Mouse (Mus musculus): ENCODE measurements at regions not wholly inside any gene's neighbourhood (a gene's known extent, or its start where the extent isn't known, plus 50 kb on each side); places are given as distances from the start of the nearest gene placed in this dataset.

DNA sequence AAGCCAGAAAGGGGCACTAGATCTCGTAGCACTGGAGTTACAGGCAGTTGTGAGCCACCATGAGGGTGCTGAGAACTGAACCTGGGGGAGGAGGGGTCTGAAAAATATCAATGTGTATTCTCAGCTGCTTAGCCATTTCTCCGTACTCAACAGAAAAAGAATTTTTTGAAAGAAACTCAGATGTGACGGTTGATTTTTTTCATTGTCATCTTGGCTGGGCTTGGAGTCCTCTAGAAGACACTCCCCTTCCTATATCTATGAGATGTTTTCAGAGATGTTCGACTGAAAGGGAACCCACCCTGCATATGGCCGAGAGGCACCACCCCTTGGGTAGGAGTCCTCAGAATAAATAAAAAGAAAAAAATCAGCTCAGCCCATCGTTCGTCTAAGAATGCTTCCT, 110.1 kb downstream of the Tomm20 start:
- ATAC-seq (replicated peaks; ENCODE audit: low read depth, poor library complexity, severe bottlenecking) = no peak

DNA sequence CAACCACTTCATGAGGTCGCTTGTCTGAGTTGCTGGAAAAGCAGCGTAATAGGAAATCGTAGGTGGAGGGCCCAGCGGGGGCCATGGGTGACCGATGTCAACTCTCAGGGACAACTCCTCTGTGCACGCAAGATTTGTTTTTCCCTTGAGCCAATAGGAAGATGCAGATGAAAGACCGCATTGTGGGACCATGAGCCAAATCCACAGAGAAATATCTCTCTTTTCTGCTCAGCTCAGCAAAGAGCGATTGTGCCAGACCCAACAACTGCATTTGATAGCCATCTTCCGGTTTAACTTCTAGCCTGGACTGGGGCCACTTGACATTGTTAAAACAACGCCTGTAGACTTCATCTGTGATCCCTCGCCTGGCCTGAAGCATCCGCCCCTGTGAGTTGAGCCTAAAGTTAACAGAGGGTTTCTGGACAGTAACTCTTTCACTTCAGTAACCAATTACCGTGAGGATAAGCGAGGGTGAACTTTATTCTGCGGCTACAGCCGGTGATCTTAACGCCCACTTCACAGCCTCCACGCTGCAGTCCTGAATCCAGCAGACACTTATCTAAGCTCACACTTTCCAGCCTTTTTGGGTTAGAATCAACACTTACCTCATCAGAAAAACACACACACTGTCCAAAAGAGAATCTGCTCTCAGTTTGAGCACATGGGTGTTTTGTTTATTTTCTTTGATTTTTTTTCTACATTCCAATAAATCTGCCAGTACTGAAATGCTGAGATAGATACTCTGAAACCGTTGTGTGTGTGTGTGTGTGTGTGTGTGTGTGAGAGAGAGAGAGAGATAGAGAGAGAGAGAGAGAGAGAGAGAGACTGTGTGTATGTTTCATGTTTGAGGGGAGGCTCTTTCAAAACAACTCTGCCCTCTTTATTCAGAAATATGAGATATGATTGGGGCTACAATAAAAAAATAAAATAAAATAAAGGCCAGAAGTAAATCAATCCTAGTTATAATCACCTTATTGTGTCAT, 111.9 kb downstream of the Tomm20 start:
- peak; percentile 17 for ATAC-seq (replicated peaks; ENCODE audit: low read depth, poor library complexity, severe bottlenecking)

DNA sequence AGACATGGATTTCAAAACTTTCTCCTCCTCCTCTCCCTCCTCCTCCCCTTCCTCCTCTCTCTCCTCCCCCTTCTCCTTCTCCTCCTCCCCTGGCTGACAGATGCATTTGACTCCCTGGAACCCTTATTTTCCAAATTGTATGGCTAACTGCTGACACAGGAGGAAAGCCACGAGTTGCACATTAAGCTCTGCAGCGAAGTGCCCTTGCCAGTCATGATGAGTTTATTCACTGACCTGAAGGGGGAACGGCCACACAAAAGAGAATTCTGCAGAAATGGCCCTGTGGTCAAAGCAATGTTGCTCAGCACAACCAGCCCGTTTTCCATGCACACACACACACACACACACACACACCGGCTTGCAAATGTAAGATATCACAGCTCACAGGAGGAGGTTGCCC, 112.6 kb downstream of the Tomm20 start:
- ATAC-seq (replicated peaks; ENCODE audit: low read depth, poor library complexity, severe bottlenecking) = peak; percentile 9

DNA sequence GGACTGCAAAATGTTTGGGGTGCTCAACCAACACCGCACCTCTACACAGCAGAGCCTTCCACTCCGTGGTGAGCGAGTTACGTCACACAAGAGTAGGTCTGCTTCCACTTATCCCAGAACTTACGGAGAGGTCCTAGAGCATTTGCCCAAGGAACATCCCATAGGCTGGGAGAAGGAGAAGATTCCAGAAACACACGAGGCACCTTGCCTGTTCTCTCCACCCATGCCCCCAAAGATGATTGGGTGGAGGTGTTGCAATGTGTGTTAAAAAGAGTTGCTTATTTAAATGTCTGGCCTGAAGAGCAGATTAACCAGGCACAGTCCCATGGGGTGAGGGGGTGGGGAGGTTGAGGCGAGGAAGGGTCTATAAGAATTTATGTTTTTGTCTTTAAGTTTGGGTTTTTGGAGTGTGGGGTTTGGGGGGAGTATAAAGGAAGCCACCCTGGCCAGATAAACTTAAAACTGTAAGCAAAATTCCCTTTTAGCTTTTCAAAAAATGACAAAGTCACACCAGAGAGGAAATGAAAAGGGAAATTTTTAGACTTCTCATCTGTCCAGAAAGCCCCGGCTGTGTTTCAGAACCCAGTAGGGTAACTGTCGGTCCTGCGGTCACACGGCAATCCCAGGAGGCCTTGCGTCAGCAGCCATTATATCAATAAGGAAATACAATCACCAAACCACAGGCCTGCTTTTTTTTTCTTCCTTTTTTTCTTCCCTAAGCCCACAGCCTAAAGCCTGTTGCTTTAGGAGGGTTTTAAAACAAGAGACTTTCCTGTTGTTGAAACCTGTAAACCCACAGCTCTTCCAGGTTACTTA, 113.3 kb downstream of the Tomm20 start:
- peak; percentile 71 for ATAC-seq (replicated peaks; ENCODE audit: low read depth, poor library complexity, severe bottlenecking)

DNA sequence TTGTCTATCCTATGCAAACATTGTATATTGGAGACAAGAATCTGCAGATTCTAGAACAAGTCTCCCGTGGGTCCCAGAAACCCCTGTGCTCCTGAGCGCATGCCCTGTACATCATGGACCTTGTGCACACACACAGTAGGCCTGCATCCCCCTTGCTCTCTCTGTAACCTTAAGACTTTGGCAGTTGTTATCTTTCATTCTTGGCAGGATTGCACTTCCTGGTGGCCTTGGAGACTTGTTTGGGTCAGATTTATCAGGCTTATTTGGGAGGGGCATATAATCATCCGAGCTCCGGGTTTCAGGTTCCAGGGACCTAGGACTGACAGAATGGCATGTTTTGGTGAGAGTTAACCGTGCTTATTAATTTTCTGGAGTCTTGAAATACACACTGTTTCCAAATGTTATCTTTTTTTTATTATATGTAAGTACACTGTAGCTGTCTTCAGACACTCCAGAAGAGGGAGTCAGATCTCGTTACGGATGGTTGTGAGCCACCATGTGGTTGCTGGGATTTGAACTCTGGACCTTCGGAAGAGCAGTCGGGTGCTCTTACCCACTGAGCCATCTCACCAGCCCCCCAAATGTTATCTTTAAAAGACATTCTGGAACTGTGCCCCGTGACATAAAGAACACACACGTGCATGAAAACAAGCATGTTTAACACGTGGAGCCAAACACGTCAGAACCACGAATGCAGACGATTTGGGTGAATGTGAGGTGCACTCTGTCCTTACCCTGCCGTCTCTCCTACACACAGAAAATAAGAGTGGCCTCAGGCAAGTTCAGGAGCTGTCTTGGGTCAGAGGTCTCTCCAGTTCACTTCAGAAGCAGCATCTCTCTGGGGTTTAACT, 114.1 kb downstream of the Tomm20 start:
- ATAC-seq (replicated peaks; ENCODE audit: low read depth, poor library complexity, severe bottlenecking) = no peak

DNA sequence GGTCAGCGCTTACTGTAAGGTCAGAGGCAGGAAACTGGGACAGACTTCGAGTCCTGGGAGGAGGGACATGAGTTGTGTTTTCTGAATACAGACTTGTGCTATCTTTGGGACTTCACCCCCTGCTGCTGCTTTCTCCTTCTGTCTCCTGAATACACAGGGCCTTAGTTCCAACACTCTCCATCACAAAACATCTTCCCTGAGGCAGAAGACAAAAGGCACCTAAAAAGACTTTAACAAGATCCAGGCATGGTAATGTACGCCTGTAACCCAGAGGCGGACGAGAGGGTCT, 115.5 kb downstream of the Tomm20 start:
- no peak for ATAC-seq (replicated peaks; ENCODE audit: low read depth, poor library complexity, severe bottlenecking)

DNA sequence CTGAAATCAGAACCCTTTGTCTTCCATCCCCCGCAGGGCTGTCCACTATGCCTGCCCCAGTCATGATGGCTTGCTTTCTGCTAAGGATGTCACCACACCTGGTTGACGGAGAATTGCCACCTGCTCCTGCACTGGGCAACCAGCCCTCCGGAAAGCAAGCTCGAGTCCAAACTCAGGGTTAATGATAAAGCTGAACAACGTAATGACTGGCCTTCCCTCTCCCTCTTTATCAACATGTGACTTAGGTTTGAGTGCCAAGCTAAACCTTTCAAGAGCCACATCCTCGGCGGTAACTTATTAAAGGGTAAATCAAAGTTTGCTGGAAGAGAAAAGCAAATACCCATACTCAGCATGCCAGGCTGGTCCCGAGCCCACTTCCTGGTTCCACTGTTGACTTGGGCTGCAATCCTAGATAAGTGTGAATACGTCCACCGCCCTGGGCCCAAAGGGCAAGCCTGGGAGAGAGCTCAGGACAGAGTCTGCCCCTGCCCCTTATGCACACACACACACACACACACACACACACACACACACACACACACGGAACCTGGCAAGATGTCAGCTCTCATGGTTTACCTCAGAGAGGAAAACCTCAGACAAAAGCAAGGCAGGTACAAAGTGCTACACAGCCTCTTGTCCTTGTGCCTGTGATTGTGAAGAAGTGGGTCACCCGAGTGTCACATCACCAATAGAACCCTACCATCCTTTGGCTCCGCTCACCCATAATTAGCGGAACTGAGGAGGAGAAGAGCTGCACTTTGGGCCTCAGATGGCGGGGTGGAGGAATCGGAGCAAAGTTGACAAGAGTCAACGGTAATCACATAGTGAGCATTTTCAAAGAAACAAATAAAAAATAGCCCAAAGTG, 116.0 kb downstream of the Tomm20 start:
- no peak for ATAC-seq (replicated peaks; ENCODE audit: low read depth, poor library complexity, severe bottlenecking)

DNA sequence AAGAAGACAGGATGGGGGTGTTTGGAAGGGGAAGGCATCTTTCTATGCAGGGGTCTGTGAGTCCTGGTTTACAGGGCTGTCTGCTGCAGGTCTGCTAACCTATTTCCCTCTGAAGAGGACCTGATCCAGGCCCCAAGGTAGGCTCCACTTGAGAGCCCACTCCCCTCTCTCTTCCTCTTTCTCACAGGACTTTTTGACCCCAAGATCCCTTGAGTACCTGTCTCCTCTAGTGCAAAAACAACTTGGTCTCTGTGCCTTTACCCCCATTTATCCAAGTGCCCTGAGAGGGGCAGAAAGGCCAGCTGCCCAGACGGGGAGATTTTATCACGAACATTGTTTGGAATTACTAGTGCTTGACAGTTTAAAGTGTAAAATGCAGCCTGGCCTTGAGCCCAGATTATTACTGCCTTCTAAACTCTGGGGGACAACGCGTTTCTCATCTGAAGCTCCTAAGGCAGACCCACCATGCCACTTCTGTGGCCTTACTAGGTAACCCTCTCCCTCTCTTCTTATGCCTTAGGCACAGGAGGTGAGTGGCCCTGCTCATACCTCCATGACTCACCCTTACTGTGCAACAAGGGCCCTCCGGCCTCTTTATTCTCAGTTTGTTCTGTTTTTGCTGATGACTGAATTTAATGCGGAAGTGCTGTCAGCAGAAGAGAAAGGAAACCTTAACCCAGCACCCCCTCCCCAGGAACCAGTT, 117.8 kb downstream of the Tomm20 start:
- no peak for ATAC-seq (replicated peaks; ENCODE audit: low read depth, poor library complexity, severe bottlenecking)

DNA sequence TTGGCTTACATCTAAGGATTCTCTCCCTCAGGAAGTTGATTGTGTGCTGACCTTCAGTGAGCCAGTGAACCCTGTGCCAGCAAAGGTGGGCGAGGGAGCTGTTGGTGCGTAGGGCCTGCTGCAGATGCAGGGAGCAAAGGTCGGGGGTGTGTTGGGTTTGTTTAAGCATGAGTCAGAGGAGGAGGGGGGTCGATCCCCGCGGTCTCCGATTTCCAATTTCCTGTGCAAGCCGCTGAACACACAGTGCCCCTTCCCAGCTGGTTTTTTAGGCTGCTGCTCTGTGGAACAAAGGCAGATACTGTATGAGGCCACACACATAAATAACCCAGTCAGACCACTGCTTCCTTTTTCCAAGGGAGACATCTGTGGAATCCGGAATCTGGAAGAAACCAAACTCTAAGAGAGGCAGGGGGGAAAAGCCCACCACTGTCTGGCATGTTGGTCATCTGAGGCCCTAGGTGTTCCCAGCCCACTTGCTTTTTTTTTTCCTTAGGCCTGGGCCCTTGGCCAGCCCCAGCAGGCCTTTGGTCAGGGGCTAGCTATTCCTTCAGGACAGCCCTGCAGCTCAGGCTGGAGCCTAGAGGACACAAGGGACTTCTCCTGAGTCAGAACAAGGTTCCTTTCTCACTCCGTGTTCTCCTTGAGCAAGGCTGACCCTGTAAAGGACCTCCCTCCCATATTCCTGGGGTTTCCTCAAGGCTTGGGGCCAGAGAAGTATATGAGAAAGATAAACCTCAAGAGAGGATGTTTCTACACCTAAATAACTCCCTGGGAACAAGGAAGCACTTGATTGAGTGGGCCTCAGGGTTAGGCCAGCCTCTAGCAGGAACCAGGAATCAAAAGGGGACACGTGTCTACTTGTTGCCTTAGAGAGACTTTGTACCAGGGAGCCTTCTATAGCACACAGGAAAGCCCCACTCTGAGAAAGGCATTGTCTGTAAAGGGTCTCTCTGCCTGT, 119.0 kb downstream of the Tomm20 start:
- peak; percentile 69 for ATAC-seq (replicated peaks; ENCODE audit: low read depth, poor library complexity, severe bottlenecking)

DNA sequence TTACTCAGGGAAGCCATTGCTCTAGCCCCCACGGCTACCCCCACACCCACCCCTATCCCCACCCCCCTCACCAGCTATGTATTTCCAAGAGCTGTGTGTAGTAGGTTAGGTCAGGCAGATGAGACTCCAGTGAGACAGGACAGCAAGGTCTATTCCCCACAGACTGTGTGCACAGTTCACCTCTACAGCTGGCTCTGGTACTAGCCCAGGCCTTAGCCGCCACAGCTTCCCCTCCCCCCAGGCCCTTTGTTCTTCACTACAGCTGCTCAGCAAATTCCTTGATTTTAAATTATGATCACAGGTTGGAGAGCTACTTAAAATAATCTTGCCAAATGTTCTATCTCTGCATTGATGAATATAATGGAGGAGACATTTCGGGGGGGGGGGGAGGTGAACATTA, 119.8 kb downstream of the Tomm20 start:
- no peak for ATAC-seq (replicated peaks; ENCODE audit: low read depth, poor library complexity, severe bottlenecking)

DNA sequence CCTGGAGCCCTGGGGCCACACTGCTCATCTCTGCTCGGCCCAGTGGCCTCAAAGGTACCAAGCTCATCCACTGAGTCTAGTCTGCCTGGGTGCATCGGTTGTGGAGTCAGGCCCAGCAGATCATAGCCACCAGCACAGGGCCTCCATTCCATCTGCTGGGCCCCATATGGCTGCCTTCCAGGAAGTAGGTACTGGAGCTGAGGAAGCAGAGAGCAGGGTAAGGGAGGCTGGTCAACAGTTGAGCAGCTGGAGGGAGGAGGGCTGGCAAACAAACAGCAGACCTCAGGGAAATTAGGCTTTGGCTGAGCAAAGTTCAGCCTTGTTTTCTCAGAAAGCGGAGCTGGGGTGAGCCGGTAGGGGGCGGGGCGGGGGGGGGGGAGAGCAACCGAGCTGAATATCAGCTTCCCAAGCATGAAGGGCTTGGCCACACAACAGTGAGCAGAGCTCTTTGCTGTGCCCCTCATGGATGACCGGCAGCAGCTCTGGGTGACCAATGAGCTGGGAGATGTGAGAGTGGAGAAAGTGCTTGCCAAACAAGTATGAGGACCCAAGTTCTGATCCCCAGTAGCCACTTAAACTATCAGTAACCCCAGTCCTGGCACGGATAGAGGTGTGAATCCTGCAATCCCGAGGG, 121.0 kb downstream of the Tomm20 start:
- 0 out of 2 replicates have a peak, but pooled peaks have one; percentile 3 for ATAC-seq (replicated peaks; ENCODE audit: low read depth, poor library complexity, severe bottlenecking)

DNA sequence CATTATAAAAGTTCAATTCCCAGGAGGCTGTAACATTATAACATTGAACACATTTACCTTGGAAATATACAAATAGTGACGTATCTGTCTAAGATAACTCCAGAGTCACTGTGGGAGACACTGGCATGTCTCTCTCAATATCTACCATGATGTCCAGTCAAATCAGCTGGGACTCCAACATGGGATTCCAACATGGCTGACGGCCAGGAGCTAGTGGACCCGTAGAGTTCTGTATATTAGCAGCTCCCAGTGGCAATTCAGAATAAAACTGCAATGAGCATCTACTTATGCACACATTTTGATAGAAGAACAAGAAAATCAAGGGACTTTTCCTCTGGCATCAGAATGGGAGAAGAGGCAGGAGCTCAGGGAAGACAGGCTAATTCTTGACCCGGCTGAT, 123.4 kb downstream of the Tomm20 start:
- no peak for ATAC-seq (replicated peaks; ENCODE audit: low read depth, poor library complexity, severe bottlenecking)

DNA sequence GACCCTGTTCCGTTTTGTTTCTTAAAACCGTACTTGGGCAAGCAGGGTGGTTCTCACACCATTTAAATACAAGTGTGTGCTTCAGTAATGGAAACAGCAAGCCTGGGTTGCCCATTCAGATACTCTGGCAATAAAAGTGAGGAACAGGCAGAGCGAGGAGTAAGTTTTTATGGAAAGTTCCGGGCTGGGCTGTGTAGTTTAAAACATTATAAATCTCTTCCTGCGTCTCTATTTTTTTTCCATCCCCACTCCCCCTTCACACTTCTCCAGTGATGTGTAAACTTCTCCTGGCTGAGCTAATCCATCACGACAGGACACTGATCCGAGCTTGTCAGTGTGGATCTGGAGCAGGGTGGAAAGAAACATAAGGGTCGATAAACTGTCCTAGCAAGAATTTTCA, 124.4 kb downstream of the Tomm20 start:
- ATAC-seq (replicated peaks; ENCODE audit: low read depth, poor library complexity, severe bottlenecking) = no peak

DNA sequence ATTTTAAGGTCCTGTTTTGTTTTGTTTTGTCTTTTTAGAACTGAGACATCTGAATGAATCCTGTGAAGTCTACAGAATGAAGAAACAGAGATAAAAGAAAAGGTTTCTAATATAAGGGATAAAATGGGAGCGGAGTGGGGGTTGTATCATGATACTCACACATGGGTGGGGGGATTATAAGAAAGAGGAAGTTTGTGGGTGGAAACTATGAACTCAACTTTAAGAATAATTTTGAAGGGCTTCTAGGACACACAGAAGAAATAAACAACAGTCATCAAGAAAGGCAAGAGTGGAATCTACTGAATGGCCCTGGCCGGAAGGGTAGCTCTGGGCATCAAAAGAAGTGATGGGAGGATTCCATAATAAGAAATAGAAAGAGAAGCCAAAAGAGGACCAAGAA, 125.1 kb downstream of the Tomm20 start:
- peak; percentile 20; the same call in 1 of the 2 replicates for ATAC-seq (replicated peaks; ENCODE audit: low read depth, poor library complexity, severe bottlenecking)

DNA sequence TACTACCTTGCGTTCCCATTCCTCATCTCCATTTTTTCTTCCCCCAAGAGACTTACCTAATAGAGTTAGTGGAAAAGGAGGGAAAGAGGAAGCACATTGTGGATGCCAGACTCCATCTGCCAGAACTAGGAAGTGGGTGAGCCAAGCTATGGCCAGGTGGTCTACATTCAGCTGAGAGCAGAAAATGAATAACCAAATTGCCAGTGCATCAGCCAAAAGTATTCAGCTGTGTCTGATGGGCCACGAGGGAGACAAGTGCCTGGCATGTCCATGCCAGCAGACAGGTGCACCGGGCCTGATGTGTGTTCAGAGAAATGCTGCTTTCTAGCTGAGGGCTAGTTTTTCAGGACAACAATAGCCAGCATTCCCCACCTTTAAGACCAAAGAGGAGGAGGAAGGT, 126.4 kb downstream of the Tomm20 start:
- ATAC-seq (replicated peaks; ENCODE audit: low read depth, poor library complexity, severe bottlenecking) = 0 out of 2 replicates have a peak, but pooled peaks have one; percentile 19

DNA sequence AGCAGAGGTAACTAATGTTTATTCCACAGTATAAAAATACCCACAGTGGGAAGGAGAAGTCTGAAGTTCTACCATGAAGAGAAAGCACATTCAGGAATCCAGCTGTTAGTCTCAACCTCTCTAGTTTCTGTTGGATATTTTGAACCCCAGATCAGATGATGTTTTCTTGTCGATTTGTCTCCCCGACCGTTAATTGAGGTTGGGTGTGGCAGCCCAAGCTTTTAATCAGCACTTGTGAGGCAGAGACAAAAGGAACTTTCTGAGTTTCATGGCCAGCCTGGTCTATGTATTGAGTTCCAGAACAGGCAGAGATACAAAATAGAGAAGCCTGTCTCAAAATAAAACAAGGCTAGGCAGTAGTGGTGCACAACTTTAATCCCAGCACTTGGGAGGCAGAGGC, 129.5 kb downstream of the Tomm20 start:
- ATAC-seq (replicated peaks; ENCODE audit: low read depth, poor library complexity, severe bottlenecking) = no peak

DNA sequence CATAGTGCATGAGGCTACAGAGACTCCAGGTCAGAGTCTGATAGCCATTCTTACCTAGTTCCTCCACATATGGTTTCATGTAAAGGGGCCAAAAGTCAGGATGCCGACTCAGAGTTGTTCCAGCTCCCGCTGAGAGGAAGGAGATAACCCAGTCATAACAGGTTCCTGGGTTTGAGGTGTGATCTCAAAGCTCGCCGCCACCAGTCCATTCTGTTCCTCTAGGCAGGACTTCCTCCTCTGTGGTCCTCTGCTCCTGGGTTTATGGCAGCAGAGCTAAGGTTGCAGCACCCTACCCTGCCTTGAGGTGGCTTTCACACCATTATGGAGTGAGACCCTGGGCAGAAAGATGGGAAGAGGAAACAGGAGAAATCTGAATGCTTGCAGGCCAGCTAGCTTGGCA, 131.2 kb downstream of the Tomm20 start:
- ATAC-seq (replicated peaks; ENCODE audit: low read depth, poor library complexity, severe bottlenecking) = peak; percentile 81
